Mouse (Mus musculus): ENCODE results near the gene Plk2.

The Plk2 gene

DNA sequence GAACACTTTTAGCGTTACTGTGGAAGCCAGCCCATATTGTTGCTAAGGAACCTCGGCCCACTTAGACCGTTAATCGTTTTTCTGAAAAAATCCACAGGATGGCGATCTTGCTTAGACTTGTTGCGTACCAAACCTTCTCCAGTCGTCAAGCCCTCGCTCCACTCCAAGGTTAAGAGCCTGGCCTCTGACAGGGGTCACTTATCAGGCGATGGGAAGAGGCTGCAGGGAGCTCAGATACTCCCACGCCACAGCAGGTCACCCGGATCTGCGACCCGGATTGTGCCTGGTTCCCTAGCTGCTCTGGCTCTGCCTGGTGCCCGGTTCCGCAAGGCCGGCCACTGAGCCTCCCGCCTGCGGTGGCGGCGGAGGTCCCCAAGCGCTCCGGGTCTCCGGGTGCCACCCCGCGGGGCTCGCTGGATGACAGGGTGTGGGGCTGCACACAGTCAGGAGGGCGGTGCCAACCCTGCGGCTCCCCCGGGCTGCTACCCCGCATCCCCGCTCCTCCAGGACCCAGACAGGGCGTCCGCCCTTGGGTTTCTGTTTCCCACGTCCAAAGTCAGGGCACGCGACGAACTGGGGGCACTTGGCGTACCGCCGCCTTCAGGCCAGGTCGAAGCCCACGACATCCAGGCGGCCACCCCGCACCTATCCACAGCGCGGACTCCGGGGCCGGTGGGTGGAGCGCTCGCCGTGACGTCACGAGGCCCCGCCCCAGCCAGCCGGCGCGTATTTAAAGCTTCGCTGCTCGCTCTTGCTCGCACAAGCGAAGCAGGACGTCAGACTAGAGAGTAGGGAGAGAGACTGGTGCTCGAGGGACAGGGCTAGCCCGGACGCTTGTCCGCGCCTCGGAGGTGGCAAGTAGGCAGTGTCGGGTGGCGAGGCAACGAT, at the start of gene Plk2:
TSS of gene Plk2 (plus strand) at position 756 of the 888 bp plus-strand sequence.
- in situ Hi-C loops (cut with MboI; ENCODE audit: low sequenced_read_pairs) = loop anchor here (5.0 kb wide), 1 partner anchor 573 kb away; no protein-coding TSS in a partner anchor

DNA sequence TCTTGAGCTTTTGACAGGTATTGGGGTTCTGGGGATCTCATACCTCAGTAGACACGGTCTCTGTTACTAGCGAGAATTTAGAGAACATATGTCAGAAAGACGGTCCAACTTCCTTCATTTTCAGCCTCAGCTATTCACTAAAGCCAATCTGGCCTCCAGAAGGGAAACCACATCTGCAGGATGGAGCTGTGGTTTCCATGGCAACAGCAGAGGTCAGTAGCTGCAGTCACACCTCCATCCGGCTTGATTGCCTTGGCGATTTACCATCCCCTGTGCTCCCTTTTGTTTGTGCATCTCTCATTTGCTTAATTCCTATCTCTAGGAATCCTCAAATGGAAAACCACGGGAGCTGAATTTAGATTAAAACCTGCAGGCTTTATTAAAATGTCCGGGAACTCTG, 48.1 kb upstream of the Plk2 start:
- in situ Hi-C loops (cut with MboI; ENCODE audit: low sequenced_read_pairs) = no loop called here

DNA sequence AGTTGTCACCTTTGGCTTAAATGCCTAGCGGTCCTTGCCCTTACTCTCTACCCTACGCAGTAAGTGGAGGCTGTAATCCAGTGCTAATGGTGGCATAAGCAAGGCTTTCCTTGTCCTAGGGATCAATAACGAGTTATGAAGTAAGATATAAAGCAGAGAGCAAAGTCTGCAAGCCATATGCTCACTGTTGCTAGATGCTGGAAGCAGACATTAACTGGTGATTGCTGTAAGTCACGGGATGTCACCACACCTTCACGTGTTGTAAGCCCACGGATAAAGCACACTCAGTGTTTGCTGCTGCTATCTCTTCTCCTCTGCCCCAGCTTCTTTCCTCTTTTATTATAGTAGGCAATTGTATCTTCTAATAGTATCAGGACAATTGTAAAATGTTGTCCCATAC, 43.8 kb upstream of the Plk2 start:
- in situ Hi-C loops (cut with MboI; ENCODE audit: low sequenced_read_pairs) = no loop called here

GRCm38 (mm10) chr13:110356941-110357340, 37.9 kb upstream of the Plk2 start, which contains the start of gene Gapt:
Gene Gapt (minus strand): TSS chr13:110357199.
- in situ Hi-C loops (cut with MboI; ENCODE audit: low sequenced_read_pairs) = no loop called here

DNA sequence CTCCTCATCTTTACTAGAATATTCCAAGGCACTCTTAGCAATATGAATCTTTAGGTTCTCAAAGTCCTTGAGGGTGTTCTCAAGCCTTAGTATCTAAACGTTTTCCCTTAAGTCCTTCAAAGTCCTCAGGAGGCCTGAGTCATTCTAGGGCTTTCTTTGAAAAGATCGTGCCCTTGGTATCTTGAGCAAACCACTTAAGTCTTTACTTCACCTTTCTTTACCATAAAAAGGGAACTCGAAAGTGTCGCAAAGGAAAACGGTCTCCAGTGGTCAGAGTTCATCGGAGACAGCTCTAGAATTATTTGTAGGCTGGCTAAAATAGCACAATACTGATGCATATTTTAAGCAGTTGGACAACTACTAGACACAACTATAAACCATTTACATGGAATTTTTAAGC, 31.1 kb upstream of the Plk2 start:
- in situ Hi-C loops (cut with MboI; ENCODE audit: low sequenced_read_pairs) = loop anchor here (10.0 kb wide), 1 partner anchor 1129 kb away; no protein-coding TSS in a partner anchor

- in situ Hi-C loops (cut with MboI; ENCODE audit: low sequenced_read_pairs) = loop anchor here (5.0 to 10.0 kb wide), 2 partner anchors 304 to 1132 kb away; no protein-coding TSS in a partner anchor
These were observed 28.4 kb upstream of the Plk2 start for GRCm38 (mm10) chr13:110366477-110366876.

- in situ Hi-C loops (cut with MboI; ENCODE audit: low sequenced_read_pairs) = loop anchor here (5.0 to 10.0 kb wide), 2 partner anchors 306 to 1133 kb away; no protein-coding TSS in a partner anchor
These were observed 26.8 kb upstream of the Plk2 start for GRCm38 (mm10) chr13:110367961-110368555.

- in situ Hi-C loops (cut with MboI; ENCODE audit: low sequenced_read_pairs) = loop anchor here (5.0 to 10.0 kb wide), 2 partner anchors 306 to 1134 kb away; no protein-coding TSS in a partner anchor
These were observed 26.2 kb upstream of the Plk2 start for GRCm38 (mm10) chr13:110368556-110369040.

GRCm38 (mm10) chr13:110369673-110370072, 25.2 kb upstream of the Plk2 start:
- in situ Hi-C loops (cut with MboI; ENCODE audit: low sequenced_read_pairs) = loop anchor here (5.0 to 10.0 kb wide), 2 partner anchors 307 to 1135 kb away; no protein-coding TSS in a partner anchor

DNA sequence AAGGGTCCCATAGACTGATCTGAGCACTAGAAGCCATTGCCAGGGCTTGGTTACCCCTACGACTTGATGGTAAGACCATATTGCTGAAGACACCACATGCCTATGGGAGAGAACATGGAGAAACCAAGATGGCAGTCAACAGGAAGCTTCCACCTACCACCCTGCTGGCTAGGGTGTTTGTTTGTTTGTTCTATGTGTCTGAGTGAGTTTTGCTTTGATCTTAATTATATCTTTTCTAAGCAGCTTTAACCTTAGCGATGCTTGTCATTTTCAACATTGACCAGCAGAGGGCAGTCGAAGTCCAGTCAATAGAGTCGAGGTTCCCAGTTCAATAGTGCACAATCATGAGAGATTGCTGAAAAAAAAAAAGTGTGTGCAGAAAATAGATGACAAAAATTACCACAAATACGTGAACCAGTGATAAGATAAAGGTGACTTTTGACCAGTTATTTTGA, 12.4 kb upstream of the Plk2 start:
- in situ Hi-C loops (cut with MboI; ENCODE audit: low sequenced_read_pairs) = loop anchor here (10.0 kb wide), 2 partner anchors 852 to 1032 kb away; no protein-coding TSS in a partner anchor

DNA sequence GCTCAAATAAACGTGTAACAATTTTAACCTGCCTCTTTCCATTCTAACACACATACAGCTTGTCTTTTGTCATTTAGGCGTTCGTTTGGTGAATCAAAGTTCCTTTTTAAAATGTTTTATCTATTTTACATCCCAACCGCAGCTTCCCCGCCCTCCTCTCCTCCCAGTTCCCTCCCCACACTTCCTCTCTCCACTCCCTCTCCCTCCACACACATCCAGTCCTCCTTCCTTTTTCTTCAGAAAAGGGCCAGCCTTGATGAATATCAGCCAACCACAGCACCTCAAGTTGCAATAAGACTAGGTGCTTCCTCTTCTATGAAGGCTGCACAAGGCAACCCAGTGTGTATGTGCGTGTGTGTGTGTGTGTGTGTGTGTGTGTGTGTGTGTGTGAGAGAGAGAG, 10.3 kb upstream of the Plk2 start:
- in situ Hi-C loops (cut with MboI; ENCODE audit: low sequenced_read_pairs) = loop anchor here (10.0 kb wide), 2 partner anchors 850 to 1030 kb away; no protein-coding TSS in a partner anchor

GRCm38 (mm10) chr13:110392210-110392609, 2.6 kb upstream of the Plk2 start:
- in situ Hi-C loops (cut with MboI; ENCODE audit: low sequenced_read_pairs) = loop anchor here (5.0 kb wide), 1 partner anchor 575 kb away; no protein-coding TSS in a partner anchor

GRCm38 (mm10) chr13:110392631-110393030, 2.2 kb upstream of the Plk2 start:
- in situ Hi-C loops (cut with MboI; ENCODE audit: low sequenced_read_pairs) = loop anchor here (5.0 kb wide), 1 partner anchor 575 kb away; no protein-coding TSS in a partner anchor

- in situ Hi-C loops (cut with MboI; ENCODE audit: low sequenced_read_pairs) = no loop called here
These were observed 441 bp downstream of the Plk2 start for GRCm38 (mm10) chr13:110395179-110395794.

- in situ Hi-C loops (cut with MboI; ENCODE audit: low sequenced_read_pairs) = no loop called here
These were observed 1.3 kb downstream of the Plk2 start for GRCm38 (mm10) chr13:110395916-110396685.

GRCm38 (mm10) chr13:110397750-110398149, 2.9 kb downstream of the Plk2 start:
- in situ Hi-C loops (cut with MboI; ENCODE audit: low sequenced_read_pairs) = no loop called here

DNA sequence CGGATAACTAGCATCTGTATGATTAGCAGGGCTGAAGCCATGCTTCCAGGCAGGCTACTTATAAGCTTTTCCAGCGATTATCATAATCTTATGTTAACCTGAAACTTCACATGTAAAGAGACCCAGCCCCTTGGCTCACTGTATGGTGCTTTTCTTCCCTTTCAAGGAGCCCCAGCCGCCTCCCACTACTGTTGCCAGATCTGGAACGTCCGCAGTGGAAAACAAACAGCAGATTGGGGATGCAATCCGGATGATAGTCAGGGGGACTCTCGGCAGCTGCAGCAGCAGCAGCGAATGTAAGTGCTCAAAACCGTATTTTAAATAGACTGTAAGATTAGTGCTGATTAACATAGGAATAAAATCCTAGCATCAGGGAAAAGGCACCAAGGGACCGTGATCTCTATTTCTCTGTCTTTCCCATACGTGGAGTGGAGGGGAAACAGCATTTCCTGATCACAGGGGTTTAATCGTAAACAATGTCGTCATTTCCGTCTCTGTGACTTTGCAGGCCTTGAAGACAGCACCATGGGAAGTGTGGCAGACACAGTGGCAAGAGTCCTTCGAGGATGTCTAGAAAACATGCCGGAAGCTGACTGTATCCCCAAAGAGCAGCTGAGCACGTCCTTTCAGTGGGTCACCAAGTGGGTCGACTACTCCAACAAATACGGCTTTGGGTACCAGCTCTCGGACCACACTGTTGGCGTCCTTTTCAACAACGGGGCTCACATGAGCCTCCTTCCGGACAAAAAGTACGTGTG, 3.8 kb downstream of the Plk2 start:
- in situ Hi-C loops (cut with MboI; ENCODE audit: low sequenced_read_pairs) = no loop called here

DNA sequence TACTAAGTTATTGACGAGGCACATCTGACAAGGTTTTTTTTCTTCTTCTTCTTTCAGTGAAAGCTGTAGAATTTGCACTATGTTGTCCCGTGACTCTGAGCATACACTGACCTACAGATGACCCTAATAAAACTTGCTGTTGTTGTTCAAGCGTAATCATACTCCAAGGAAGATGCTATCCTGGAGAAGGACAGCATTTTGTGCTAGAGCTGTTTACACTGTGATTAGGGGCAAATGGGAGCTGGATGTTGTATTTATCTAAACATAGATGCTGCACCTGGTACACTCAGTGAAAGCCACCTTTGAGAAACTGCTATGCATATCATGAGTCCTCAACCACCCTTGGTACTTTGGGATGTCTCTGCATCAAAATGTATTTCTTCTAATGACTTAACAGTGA, 6.6 kb downstream of the Plk2 start:
- in situ Hi-C loops (cut with MboI; ENCODE audit: low sequenced_read_pairs) = loop anchor here (10.0 kb wide), 1 partner anchor 163 kb away; no protein-coding TSS in a partner anchor

- in situ Hi-C loops (cut with MboI; ENCODE audit: low sequenced_read_pairs) = loop anchor here (10.0 kb wide), 1 partner anchor 163 kb away; no protein-coding TSS in a partner anchor
These were observed 7.0 kb downstream of the Plk2 start for GRCm38 (mm10) chr13:110401877-110402276.
